Mouse (Mus musculus) G1E (cell line): ENCODE measurements around the gene Cap2. TPM values are rescaled to one million over a fixed set of nuclear protein-coding genes. Genes with fewer than 3 reads are reported as not detected.

ENCODE experiments used
- ATAC-seq: 2 replicates; pipeline ENCODE4 v1.8.0; 2016; ENCODE audit warnings: mild to moderate bottlenecking; ENCODE audit not compliant: insufficient number of reproducible peaks, poor library complexity, low FRiP score, severe bottlenecking; ENCODE audit errors: extremely low read depth
- DNase-seq: peaks from one replicate; pipeline ENCODE4 v3.0.0; 2012; ENCODE audit warnings: low spot score
- H3K27me3 ChIP-seq: 2 replicates; pipeline ENCODE4 v1.6.1; 2012; ENCODE audit warnings: mild to moderate bottlenecking, low read length, inconsistent platforms; ENCODE audit not compliant: insufficient read depth
- H3K36me3 ChIP-seq: replicated peaks from 2 replicates; pipeline ENCODE3; 2012; ENCODE audit warnings: mild to moderate bottlenecking, inconsistent platforms
- H3K4me1 ChIP-seq: 2 replicates; pipeline ENCODE4 v1.6.1; 2012; ENCODE audit warnings: low read depth, low read length, inconsistent platforms, mixed read lengths; ENCODE audit not compliant: insufficient read depth
- H3K4me3 ChIP-seq: 2 replicates; pipeline ENCODE4 v1.5.1; 2012; ENCODE audit warnings: low read depth, mild to moderate bottlenecking, inconsistent platforms, low read length, moderate library complexity, mixed read lengths
- H3K9me3 ChIP-seq: replicated peaks from 2 replicates; pipeline ENCODE4 v1.6.1; 2012; ENCODE audit warnings: inconsistent platforms
- CTCF ChIP-seq: IDR thresholded peaks from 2 replicates; pipeline ENCODE4 v1.5.1; 2012; ENCODE audit warnings: low read depth, low read length, inconsistent platforms, mixed read lengths
- GATA1 ChIP-seq: IDR thresholded peaks from 2 replicates; pipeline ENCODE4 v1.6.1; 2012; ENCODE audit warnings: borderline replicate concordance, low read length, inconsistent platforms, mixed read lengths
- GATA2 ChIP-seq: IDR thresholded peaks from 2 replicates; pipeline ENCODE4 v1.6.1; 2012; ENCODE audit warnings: low read depth, low read length, inconsistent platforms, borderline replicate concordance
- POLR2AphosphoS5 ChIP-seq: IDR thresholded peaks from 2 replicates; pipeline ENCODE4 v1.6.1; 2012; ENCODE audit warnings: low read depth, low read length, inconsistent platforms; ENCODE audit not compliant: insufficient replicate concordance
- TAL1 ChIP-seq: conservative IDR thresholded peaks from 2 replicates; pipeline ENCODE4 v1.6.1; 2012; ENCODE audit warnings: low read depth, low read length, inconsistent platforms, mixed read lengths
- polyA plus RNA-seq: library from polyadenylated mRNA; stranded (reverse); fragments of >175 nt; gene quantifications from 2 replicates; pipeline ENCODE4 v1.2.3, GENCODE M21; 2012
- total RNA-seq, 2 experiments: library from RNA; stranded (forward) in 1 of 2; stranded (reverse) in 1 of 2; fragments of 200-1000 nt in 1 of 2; fragments of >200 nt in 1 of 2; fragmentation: Nextera tagmentation in 1 of 2; gene quantifications; 2 replicates each; pipeline ENCODE4 v1.2.3; 2014 to 2017

Gene Cap2
- total and polyA plus RNA-seq, 3 experiments = 0.05 TPM; not detected in 2

- Histone ChIP-seq H3K4me3 (peak overlapping the region; percentile 96), H3K9me3 (no peaks in the 10 kb centered on the region), H3K27me3 (peaks cover 5% of the 10 kb centered on the region; the same call in 1 of the 2 replicates), H3K4me1 (peaks cover 18% of the 10 kb centered on the region), H3K36me3 (peaks cover 35% of the 10 kb centered on the region)
- TF ChIP-seq TAL1 (no peak), CTCF (no peak), GATA2 (no peak), GATA1 (no peak), POLR2AphosphoS5 (no peak)
- no peak for ATAC-seq
- peak; percentile 37 for DNase-seq
Observed at GRCm38 (mm10) chr13:46669620-46670271, 168.1 kb downstream of the Cap2 start.

- Histone ChIP-seq H3K27me3 (no peaks in the 10 kb centered on the region), H3K36me3 (peaks cover 42% of the 10 kb centered on the region), H3K4me3 (peak overlapping the region; percentile 96), H3K9me3 (no peaks in the 10 kb centered on the region), H3K4me1 (peaks cover 18% of the 10 kb centered on the region)
- ATAC-seq = no peak; the same call in 1 of the 2 replicates
- TF ChIP-seq TAL1 = no peak
- no peak for TF ChIP-seq GATA1
- DNase-seq = peak; percentile 6
Observed at GRCm38 (mm10) chr13:46670514-46670913, 168.9 kb downstream of the Cap2 start.

GRCm38 (mm10) chr13:46674601-46675000 is 173.0 kb downstream of the Cap2 start:
- Histone ChIP-seq H3K4me1 (peaks cover 19% of the 10 kb centered on the region), H3K9me3 (no peaks in the 10 kb centered on the region), H3K4me3 (no peak overlapping the region), H3K36me3 (peaks cover 67% of the 10 kb centered on the region), H3K27me3 (no peaks in the 10 kb centered on the region)
- no peak for DNase-seq
- TF ChIP-seq CTCF (no peak), POLR2AphosphoS5 (no peak), TAL1 (no peak), GATA1 (no peak), GATA2 (no peak)
- ATAC-seq = no peak

- H3K9me3 ChIP-seq = no peaks in the 10 kb centered on the region
- ATAC-seq = no peak
- DNase-seq = no peak
- peaks cover 13% of the 10 kb centered on the region for H3K4me1 ChIP-seq
- peaks cover 72% of the 10 kb centered on the region for H3K36me3 ChIP-seq
- TF ChIP-seq POLR2AphosphoS5 (no peak), CTCF (no peak), TAL1 (no peak), GATA1 (no peak)
- no peaks in the 10 kb centered on the region for H3K27me3 ChIP-seq
- no peak overlapping the region for H3K4me3 ChIP-seq
Observed at GRCm38 (mm10) chr13:46677721-46678120, 176.1 kb downstream of the Cap2 start.

GRCm38 (mm10) chr13:46682921-46683320 is 181.3 kb downstream of the Cap2 start:
- Histone ChIP-seq H3K4me1 (peaks cover 6% of the 10 kb centered on the region), H3K36me3 (peaks cover 83% of the 10 kb centered on the region), H3K9me3 (no peaks in the 10 kb centered on the region), H3K4me3 (no peak overlapping the region), H3K27me3 (no peaks in the 10 kb centered on the region)
- DNase-seq = no peak
- no peak for ATAC-seq
- TF ChIP-seq POLR2AphosphoS5 = no peak
- no peak for TF ChIP-seq GATA2

- TF ChIP-seq GATA1 = no peak
- Histone ChIP-seq H3K9me3 (no peaks in the 10 kb centered on the region), H3K27me3 (no peaks in the 10 kb centered on the region), H3K4me1 (peaks cover 3% of the 10 kb centered on the region; the same call in 1 of the 2 replicates), H3K36me3 (peaks cover 81% of the 10 kb centered on the region), H3K4me3 (no peak overlapping the region)
- DNase-seq = no peak
- ATAC-seq = no peak
Observed at GRCm38 (mm10) chr13:46683370-46683769, 181.7 kb downstream of the Cap2 start.
